Mouse (Mus musculus) c-Kit-positive CD71-positive TER-119-positive erythroid progenitor cells, embryonic 14.5 days (primary cell): ENCODE measurements at regions not wholly inside any gene's neighbourhood (a gene's known extent, or its start where the extent isn't known, plus 50 kb on each side); places are given as distances from the start of the nearest gene placed in this dataset.

Source experiments
- DNase-seq: peaks from one replicate; pipeline ENCODE4 v3.0.0-alpha.2; 2013; ENCODE audit warnings: low spot score

DNA sequence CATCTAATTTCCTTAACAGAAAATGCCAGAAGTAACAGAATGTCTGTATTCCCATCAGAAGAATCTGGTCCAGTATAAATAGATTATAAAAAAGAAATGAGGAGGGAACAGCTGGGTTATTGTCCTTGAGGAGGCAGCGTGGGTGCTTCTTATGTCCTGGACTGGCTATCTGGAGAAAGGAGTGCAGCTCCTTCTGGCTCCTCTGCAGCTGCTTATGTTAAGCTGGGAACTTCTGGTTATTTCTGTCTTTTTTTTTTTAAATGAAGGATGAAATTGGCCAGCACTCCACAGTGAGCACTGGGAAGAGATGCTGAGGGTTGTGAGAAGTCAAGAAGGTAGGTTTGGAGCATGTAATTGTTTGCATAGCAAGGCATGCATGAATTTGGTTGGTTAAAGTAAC is 441.5 kb downstream of the Ebf1 start:
- no peak for DNase-seq

DNA sequence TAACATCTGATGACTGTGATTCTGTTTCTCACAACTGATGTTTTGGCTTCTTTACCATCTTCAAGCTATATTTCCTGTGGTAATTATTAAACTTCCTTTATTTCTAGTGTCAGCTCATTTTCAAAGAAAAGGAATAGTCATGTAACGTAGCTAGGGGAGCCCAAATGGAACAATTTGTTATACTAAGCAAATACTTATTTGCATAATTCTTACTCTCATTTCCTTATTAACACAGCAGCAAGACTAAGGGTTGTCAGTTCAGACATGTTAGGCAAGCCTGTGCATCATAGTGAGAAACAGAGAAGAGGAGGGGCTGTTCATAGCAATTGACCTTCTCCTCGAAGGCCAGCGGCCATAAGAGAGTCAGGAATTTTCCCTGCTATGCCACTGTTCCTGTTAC is 449.5 kb downstream of the Ebf1 start:
- DNase-seq = no peak

- no peak for DNase-seq
Observed at GRCm38 (mm10) chr11:45070280-45070679, 453.2 kb downstream of the Ebf1 start.

DNA sequence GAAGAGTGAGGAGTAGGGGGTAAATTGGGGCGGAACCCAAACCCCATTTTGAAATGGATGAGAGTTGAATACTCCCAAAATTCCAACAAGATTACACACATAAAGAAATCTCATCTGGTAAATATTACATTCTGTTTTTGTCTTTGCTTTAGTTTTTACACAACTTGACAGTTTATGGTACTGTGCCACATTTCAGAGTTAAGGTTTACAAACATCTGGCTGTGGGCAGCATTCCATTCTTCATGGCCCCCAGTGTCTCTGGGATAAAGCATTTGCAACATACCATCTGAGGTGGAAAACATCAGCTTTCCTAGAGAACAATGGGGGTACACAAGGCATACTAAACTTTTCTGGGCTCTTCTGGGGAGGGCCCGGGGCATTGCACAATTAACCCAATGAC is 454.1 kb downstream of the Ebf1 start:
- DNase-seq = no peak

GRCm38 (mm10) chr11:45084506-45085037 is 467.5 kb downstream of the Ebf1 start:
- no peak for DNase-seq

GRCm38 (mm10) chr11:45085145-45085544 is 468.0 kb downstream of the Ebf1 start:
- DNase-seq = no peak

DNA sequence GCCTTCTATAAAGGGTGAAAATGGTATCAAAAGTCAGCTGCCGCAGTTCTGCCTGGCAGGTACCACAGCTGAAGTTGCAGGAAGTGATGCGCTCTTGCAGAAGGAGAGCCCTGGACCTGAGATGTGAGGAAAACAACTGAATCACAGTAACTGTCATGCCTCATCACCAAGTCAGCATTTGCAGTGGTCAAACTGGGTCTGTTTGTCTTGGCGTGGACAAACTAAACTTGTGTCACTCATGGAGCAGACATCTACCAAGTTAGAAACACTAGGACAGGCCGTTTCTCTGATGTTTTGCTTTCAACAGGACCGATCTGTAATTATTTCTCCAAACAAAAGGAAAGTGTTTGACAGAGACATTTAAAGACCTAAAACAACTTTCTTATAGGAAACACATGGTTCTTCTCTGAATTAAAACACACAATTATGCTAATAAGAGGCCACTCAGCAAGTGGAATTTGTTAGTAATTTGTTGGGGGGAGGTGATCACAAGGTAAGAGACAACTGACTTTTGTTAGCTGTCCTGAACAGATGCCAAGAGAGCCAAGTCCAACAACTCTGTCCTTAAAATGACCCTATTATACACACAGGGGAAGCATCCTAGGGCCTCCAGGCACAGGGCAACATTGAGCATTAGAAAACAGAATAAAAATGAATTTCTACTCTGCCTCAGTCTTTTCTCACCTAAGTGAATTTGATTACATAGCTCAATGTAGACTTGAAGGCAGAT is 470.2 kb downstream of the Ebf1 start:
- DNase-seq = no peak

DNA sequence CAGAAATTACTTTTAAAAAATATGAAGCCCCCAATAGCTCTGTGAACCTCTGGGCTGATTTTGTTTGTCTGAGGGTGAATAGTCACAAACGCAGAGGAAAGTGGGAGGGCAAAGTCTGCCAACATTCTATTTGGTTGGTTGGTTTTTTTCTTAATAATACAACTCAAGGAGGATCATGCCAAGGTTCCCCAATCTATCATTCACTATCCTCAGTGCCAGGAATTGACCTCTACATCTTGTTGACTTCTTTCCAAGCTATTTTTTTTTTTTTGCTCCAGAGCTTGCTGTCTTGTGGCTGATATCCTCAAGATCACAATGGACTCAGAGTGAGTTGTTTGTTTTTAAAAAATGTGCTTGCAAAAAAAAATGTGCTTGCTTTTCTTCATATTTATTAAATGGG is 471.2 kb downstream of the Ebf1 start:
- DNase-seq = no peak

GRCm38 (mm10) chr11:45089561-45089960 is 472.4 kb downstream of the Ebf1 start:
- no peak for DNase-seq

- DNase-seq = no peak
Observed at GRCm38 (mm10) chr11:45103498-45104336, 486.6 kb downstream of the Ebf1 start.

DNA sequence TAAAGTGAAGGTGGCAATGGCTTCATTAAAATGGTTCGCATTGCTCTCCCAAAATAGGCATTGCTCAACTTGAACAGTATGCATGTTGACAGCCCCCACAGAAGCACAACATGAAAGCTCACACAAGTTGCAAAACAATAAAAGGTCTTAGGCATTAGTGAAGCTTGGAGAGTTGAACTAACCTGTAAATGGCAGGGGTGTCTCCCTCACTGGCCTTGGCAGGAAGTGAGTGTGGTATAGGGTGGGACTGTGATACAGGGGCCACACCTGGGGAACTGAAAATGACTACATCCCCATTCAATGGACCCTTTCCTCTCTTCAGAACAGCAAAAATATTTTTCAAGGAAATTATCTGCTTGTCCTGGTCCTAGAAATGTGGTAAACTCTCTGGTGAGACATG is 499.6 kb downstream of the Ebf1 start:
- DNase-seq = no peak

DNA sequence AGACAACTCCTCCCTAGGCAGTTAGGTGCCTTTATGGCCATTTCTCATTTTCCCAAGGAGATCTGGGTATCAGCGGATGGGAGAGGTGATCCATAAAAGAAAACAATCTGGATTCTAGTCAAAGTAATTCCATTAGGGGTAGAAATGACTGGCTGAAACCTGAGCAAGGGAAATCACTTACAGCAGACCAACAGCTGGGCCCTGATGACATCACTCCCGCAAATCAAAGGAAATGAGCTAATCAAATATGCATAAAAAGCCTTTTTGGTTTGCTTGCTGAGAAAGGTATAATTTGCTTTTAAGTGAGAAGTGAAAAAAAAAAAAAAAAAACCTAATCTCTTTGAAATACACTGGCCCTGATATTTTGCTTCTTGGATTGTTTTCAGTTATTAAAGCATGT is 506.2 kb downstream of the Ebf1 start:
- no peak for DNase-seq

DNA sequence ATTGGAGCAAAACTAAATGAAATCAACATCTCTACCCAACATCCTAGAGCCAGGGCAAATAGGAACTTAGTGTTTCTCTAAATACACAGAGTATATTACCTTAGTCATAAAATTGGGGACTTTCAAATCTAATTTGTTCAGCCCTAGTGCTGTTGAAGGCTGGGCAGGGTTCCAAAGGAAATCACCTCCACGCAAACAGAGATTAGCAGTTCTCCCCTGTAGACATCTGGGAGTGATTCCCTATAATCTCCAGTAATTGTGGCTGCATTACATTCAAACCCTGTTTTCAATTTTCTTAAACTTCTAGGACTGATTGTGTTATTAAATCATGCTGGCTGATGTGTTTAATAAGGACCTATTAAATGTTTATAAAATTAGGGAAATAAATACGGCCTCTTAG is 519.7 kb downstream of the Ebf1 start:
- DNase-seq = no peak

DNA sequence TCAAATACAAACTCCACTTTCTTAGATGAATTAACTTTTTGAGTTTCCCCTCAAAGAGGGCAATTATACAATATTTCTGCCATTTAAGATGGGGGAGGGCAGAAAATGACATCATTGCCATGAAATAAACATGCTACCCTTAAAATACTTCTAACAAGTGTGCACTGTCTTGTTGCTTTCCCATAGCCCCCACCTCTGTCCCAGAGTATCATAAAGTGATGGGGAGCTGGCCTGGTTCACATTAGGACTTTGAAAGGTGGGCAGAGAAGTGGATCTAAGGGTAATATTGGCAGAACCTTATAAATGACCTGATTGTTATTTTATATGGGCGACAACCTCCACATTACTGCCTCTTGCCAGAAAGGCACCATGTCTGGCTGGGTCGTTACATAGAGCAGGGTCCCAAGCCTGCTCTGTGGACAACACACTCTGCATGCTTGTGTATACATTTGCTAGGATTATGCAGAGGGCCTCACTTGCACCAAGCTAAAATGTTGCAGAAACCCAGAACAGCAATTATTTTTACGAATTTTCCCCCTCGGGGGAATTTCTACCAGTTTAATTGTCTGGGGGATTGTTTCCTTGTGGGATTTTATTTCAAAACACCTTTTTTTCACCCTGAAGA is 521.3 kb downstream of the Ebf1 start:
- DNase-seq = no peak

DNA sequence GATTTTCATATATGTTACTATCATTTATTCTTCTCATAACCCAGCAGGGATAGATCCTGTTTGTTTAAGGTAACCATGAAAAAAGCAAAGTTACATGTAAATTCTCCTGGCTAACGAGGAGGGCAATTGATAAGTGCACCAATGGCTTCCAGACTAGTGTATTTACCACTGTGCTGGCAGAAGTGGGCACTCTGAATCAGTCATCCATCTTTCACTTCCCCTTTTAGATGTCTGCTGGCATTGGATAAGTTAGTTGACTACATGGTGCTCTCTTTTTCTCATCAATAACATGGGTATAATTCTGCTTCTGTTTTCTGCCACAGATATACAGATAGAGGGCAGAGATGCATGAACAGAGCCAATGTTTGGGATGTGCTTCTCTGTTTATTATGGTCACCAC is 523.4 kb downstream of the Ebf1 start:
- DNase-seq = no peak

GRCm38 (mm10) chr11:45154070-45154469 is 537.0 kb downstream of the Ebf1 start:
- DNase-seq = no peak

- DNase-seq = no peak
Observed at GRCm38 (mm10) chr11:45154497-45154896, 537.4 kb downstream of the Ebf1 start.

GRCm38 (mm10) chr11:45155782-45156181 is 538.7 kb downstream of the Ebf1 start:
- no peak for DNase-seq

- no peak for DNase-seq
Observed at GRCm38 (mm10) chr11:45158282-45158681, 541.2 kb downstream of the Ebf1 start.

DNA sequence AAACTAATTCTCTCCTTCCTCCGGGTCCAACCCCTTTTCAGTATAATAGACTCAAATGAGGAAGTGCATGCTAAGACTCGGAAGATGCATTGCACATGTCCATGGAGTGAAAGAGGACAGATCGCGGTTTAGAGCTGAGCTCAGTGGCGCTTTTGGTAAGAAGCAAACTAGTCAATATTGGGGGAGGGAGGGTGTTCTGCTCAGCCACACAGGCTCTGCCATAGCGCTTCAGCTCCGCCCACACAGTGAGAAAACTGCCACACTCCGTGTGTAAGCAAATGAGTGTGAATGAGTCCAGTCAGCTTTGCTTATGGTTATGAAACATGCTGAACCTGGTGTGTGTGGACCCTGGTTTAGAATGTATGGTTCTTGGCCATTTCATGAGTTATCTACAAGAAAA is 543.8 kb downstream of the Ebf1 start:
- no peak for DNase-seq

DNA sequence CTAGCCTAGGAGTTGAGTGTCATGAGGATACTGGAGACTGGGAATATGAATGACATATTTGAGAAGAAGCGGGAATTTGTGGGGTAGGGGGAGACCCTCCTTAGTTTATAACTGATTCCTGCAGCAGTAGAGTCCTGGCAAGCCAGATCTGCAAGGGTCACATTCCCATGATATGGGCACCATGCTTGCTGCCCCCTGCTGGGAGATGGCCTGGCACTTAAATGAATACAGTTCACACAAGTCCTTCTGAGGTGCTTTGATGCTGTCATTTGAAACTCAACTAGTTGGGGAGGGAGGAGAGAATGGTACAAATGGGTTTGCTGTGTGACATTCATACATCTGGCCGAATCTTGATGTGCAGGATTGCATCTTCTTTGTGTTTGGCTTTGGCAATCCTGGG is 556.4 kb downstream of the Ebf1 start:
- no peak for DNase-seq

DNA sequence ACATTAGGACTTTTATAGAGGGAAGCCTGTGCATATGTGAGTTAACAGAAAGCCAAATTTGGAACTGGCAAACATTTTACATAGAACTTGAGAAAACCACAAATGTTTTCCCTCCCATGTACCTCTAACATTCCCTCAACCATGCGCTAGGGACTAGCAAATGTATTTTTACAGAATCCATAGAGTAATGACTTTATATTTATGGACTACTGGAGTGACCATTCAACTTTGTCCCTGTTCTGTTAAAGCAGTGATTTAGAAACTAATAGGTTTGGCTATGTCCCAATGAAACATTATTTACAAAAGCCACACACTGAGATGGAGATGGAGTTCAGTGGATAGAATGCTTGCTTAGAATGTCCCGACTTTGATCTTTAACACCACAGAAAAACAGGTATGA is 557.0 kb downstream of the Ebf1 start:
- DNase-seq = no peak
